Mouse (Mus musculus): ENCODE results near the gene Sqstm1.

DNA sequence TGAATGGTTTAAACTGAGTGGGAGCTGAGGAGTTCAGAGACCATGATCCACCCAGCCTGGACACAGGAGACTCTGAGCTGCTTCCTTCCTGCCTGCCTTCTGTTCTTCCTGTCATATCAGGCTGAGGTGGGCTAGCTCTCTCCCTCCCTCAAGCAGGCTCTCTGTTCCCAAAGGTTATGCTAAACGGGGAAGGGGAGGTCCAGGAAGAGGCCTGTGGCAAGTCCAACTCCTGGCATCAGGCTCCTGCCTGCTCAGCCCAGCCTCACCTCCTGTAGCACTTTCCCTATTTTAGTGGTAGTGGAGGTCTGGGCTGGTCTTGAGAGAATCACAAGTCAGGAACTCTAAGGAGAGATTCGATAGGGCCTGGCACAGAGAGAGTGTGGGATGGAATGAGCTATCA, 15.8 kb upstream of the Sqstm1 start:
- TF ChIP-seq CTCF (IDR thresholded peaks at IDR 0.05): no peak
- no peak for TF ChIP-seq EP300 (IDR thresholded peaks at IDR 0.05)
